Mouse (Mus musculus) liver, adult 2 months (tissue): ENCODE data around the gene Evx1. TPM values are rescaled to one million over a fixed set of nuclear protein-coding genes. Genes with fewer than 3 reads are reported as not detected.

ENCODE experiments used
- DNase-seq: peaks from one replicate; pipeline ENCODE4 v3.0.0-alpha.2; 2011; ENCODE audit warnings: low read depth, low spot score; ENCODE audit errors: extremely low read depth
- H3K27ac ChIP-seq: fragments of 200-500 bp; replicated peaks from 2 replicates; pipeline ENCODE4 v1.5.1; 2012; ENCODE audit warnings: low read depth, mild to moderate bottlenecking, control low read depth, inconsistent platforms, low read length; ENCODE audit not compliant: insufficient read depth
- H3K27me3 ChIP-seq: fragments of 200-500 bp; 2 replicates; pipeline ENCODE4 v1.6.1; 2012; ENCODE audit warnings: mild to moderate bottlenecking, moderate library complexity, low read length, inconsistent platforms; ENCODE audit not compliant: control insufficient read depth, insufficient read depth
- H3K36me3 ChIP-seq: fragments of 200-500 bp; 2 replicates; pipeline ENCODE4 v1.6.1; 2012; ENCODE audit warnings: low read length, inconsistent platforms; ENCODE audit not compliant: control insufficient read depth, insufficient read depth
- H3K4me1 ChIP-seq: fragments of 200-500 bp; 2 replicates; pipeline ENCODE4 v1.6.1; 2011; ENCODE audit warnings: low read length; ENCODE audit not compliant: control insufficient read depth, insufficient read depth
- H3K4me3 ChIP-seq: fragments of 200-500 bp; 2 replicates; pipeline ENCODE4 v1.5.1; 2011; ENCODE audit warnings: low read depth, mild to moderate bottlenecking, control low read depth, low read length, moderate library complexity; ENCODE audit not compliant: insufficient read depth
- H3K79me2 ChIP-seq: fragments of 200-500 bp; 2 replicates; pipeline ENCODE4 v1.6.1; 2012; ENCODE audit warnings: inconsistent platforms, mild to moderate bottlenecking, low read length, moderate library complexity; ENCODE audit not compliant: control insufficient read depth, insufficient read depth
- H3K9ac ChIP-seq: fragments of 200-500 bp; 2 replicates; pipeline ENCODE4 v1.6.1; 2012; ENCODE audit warnings: low read depth, mild to moderate bottlenecking, control low read depth, inconsistent platforms, low read length
- CTCF ChIP-seq: fragments of 200-500 bp; IDR thresholded peaks from 2 replicates; pipeline ENCODE4 v1.5.1; 2011; ENCODE audit warnings: low read depth, low read length, control low read depth
- POLR2A ChIP-seq: fragments of 200-500 bp; IDR thresholded peaks from 2 replicates; pipeline ENCODE4 v1.6.1; 2011; ENCODE audit warnings: low read length, control low read depth; ENCODE audit not compliant: insufficient read depth; ENCODE audit errors: extremely low read depth
- WGBS: fragments of 180-500 bp; shearing (Covaris S2); methylation state at CpG from one replicate; pipeline ENCODE4 v1.1.7; 2018; 5-methylcytosine and 5-hydroxymethylcytosine counted together
- polyA plus RNA-seq: library from polyadenylated mRNA; depleted of rRNA; stranded (reverse); fragments of >200 nt; gene quantifications from 2 replicates; pipeline ENCODE4 v1.2.3, GENCODE M21; 2012
- total RNA-seq: library from RNA; depleted of rRNA; stranded (reverse); fragments of >200 nt; gene quantifications from 2 replicates; pipeline ENCODE4 v1.2.3, GENCODE M21; 2014

Gene Evx1
- total and polyA plus RNA-seq, 2 experiments, result not detected

GRCm38 (mm10) chr6:52267221-52267620 lies 46.1 kb upstream of the Evx1 start:
- no peak for TF ChIP-seq POLR2A
- TF ChIP-seq CTCF, result no peak
- Histone ChIP-seq H3K4me3 (no peak overlapping the region), H3K27ac (no peak overlapping the region), H3K79me2 (no peaks in the 10 kb centered on the region), H3K9ac (no peak overlapping the region), H3K27me3 (peaks cover 40% of the 10 kb centered on the region), H3K36me3 (no peaks in the 10 kb centered on the region), H3K4me1 (0 out of 2 replicates have a peak, but pooled peaks cover 4% of the 10 kb centered on the region)
- 35% methylated on average over 5 of the region's 5 CpGs for WGBS
- DNase-seq, result no peak

GRCm38 (mm10) chr6:52267691-52268090 lies 45.6 kb upstream of the Evx1 start:
- 20% methylated on average over 3 of the region's 3 CpGs for WGBS
- DNase-seq, result no peak
- peaks cover 35% of the 10 kb centered on the region for H3K27me3 ChIP-seq

GRCm38 (mm10) chr6:52268341-52268740 lies 45.0 kb upstream of the Evx1 start:
- WGBS, result 24% methylated on average over 7 of the region's 7 CpGs
- Histone ChIP-seq H3K9ac (no peak overlapping the region), H3K27me3 (peaks cover 34% of the 10 kb centered on the region), H3K4me3 (no peak overlapping the region), H3K79me2 (no peaks in the 10 kb centered on the region), H3K4me1 (0 out of 2 replicates have a peak, but pooled peaks cover 4% of the 10 kb centered on the region), H3K36me3 (no peaks in the 10 kb centered on the region), H3K27ac (no peak overlapping the region)
- TF ChIP-seq CTCF, result no peak
- TF ChIP-seq POLR2A, result no peak
- no peak for DNase-seq

More at GRCm38 (mm10) chr6:52267691-52268090, 45.6 kb upstream of the Evx1 start:
- no peak for TF ChIP-seq POLR2A
- TF ChIP-seq CTCF, result no peak
- H3K27ac ChIP-seq, result no peak overlapping the region
- H3K9ac ChIP-seq, result no peak overlapping the region
- H3K4me3 ChIP-seq, result no peak overlapping the region
- H3K4me1 ChIP-seq, result 0 out of 2 replicates have a peak, but pooled peaks cover 4% of the 10 kb centered on the region
- no peaks in the 10 kb centered on the region for H3K79me2 ChIP-seq
- H3K36me3 ChIP-seq, result no peaks in the 10 kb centered on the region

- TF ChIP-seq POLR2A, result no peak
- no peak for TF ChIP-seq CTCF
- no peaks in the 10 kb centered on the region for H3K36me3 ChIP-seq
Observed at GRCm38 (mm10) chr6:52268756-52269155, 44.5 kb upstream of the Evx1 start.

GRCm38 (mm10) chr6:52270494-52271480 lies 42.5 kb upstream of the Evx1 start:
- peak; percentile 66 for DNase-seq
- Histone ChIP-seq H3K4me1 (0 out of 2 replicates have a peak, but pooled peaks cover 4% of the 10 kb centered on the region), H3K9ac (no peak overlapping the region), H3K4me3 (no peak overlapping the region), H3K27me3 (peaks cover 35% of the 10 kb centered on the region), H3K36me3 (no peaks in the 10 kb centered on the region), H3K27ac (no peak overlapping the region), H3K79me2 (no peaks in the 10 kb centered on the region)
- peak; percentile 74 for TF ChIP-seq CTCF
- no peak for TF ChIP-seq POLR2A
- 10% methylated on average over 23 of the region's 23 CpGs for WGBS

More at GRCm38 (mm10) chr6:52268756-52269155, 44.5 kb upstream of the Evx1 start:
- H3K27me3 ChIP-seq, result peaks cover 37% of the 10 kb centered on the region
- 16% methylated on average over 3 of the region's 3 CpGs for WGBS
- H3K4me3 ChIP-seq, result no peak overlapping the region
- 0 out of 2 replicates have a peak, but pooled peaks cover 4% of the 10 kb centered on the region for H3K4me1 ChIP-seq
- H3K9ac ChIP-seq, result no peak overlapping the region
- H3K79me2 ChIP-seq, result no peaks in the 10 kb centered on the region
- DNase-seq, result no peak
- no peak overlapping the region for H3K27ac ChIP-seq
